Mouse (Mus musculus) MEL (cell line): ENCODE measurements around the gene Rgs1.

Experiments used
- CTCF ChIP-seq, 3 experiments: IDR thresholded peaks in 2 of 3; conservative IDR thresholded peaks in 1 of 3; 2 replicates each; pipeline ENCODE4 v1.5.1; 2011 to 2012; ENCODE audit warnings: low read length in 3 of 3, low read depth in 2 of 3, mild to moderate bottlenecking in 2 of 3, improper control_type of control experiment in 1 of 3, inconsistent platforms in 1 of 3, mixed read lengths in 1 of 3, moderate library complexity in 1 of 3; ENCODE audit not compliant: control insufficient read depth in 1 of 3, insufficient read depth in 1 of 3, poor library complexity in 1 of 3, severe bottlenecking in 1 of 3
- ETS1 ChIP-seq: IDR thresholded peaks from 2 replicates; pipeline ENCODE4 v1.6.1; 2012; ENCODE audit warnings: low read depth, mild to moderate bottlenecking, inconsistent platforms, low read length, improper control_type of control experiment, moderate library complexity
- TBP ChIP-seq: IDR thresholded peaks from 2 replicates; pipeline ENCODE4 v1.8.0; 2011; ENCODE audit warnings: low read depth, low read length, improper control_type of control experiment
- TCF12 ChIP-seq: IDR thresholded peaks from 2 replicates; pipeline ENCODE4 v1.6.1; 2014; ENCODE audit warnings: low read depth, mild to moderate bottlenecking, inconsistent platforms, low read length, improper control_type of control experiment, moderate library complexity
- ZC3H11A ChIP-seq: IDR thresholded peaks from 2 replicates; pipeline ENCODE4 v1.6.1; 2012; ENCODE audit warnings: low read depth, mild to moderate bottlenecking, inconsistent platforms, low read length, improper control_type of control experiment
- ZMIZ1 ChIP-seq: IDR thresholded peaks from 2 replicates; pipeline ENCODE4 v1.6.1; 2012; ENCODE audit warnings: low read depth, mild to moderate bottlenecking, inconsistent platforms, low read length, improper control_type of control experiment, moderate library complexity

DNA sequence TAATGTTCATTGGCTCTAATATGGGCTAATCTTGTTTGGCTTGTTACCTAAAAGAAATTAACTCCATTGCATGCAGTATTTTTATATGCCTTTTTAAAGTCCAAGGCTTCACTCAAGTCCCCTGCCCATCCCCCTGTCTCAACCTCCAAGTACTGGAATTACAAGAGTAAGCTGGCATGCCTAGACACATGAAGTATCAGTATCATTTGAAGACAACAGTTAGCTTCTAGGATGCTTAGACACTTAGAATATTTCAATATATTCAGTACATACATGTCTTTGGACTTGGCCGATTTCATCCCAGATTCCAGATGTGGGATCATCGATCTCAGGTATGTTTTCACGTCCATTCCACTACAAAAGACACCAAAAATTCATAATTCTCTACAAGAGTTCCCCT, 836 bp downstream of the Rgs1 start:
- TF ChIP-seq CTCF (IDR thresholded peaks at IDR 0.05 in 2 of 3, conservative IDR thresholded peaks at IDR 0.05 in 1 of 3; ENCODE audit: control insufficient read depth in 1 of 3, insufficient read depth in 1 of 3, low read depth in 2 of 3, low read length in 3 of 3, poor library complexity in 1 of 3, severe bottlenecking in 1 of 3): no peak
- no peak for TF ChIP-seq ETS1
- no peak for TF ChIP-seq ZMIZ1
- TF ChIP-seq TBP: no peak
- no peak for TF ChIP-seq ZC3H11A
- no peak for TF ChIP-seq TCF12
